18 mouse cellular contexts compared by ENCODE assay signal in the genomic region with DNA sequence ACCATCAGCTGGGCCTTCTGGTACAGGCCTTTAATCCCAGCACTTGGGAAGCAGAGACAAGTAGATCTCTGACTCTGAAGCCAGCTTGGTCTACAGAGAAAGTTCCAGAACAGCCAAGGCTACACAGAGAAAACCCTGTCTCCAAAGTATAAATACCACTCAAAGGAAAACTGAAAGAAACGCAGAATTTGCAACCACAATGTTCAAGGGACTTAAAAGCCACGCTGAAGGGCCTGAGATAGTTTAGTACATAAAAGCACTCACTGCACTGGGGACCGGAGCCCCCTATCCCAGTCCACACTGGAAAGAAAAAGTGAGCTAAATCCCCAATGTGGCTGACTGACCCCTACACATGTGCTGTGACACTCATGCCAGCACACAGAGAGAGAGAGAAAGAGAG. TPM values are rescaled to one million over a fixed set of nuclear protein-coding genes. Genes with fewer than 3 reads are reported as not detected.
A peak's percentile ranks its signal among the peaks of the same experiment; 100 is the strongest.
DNase-seq lines count a peak whose midpoint lies in the region; ATAC-seq and TF ChIP-seq lines count a peak whose summit lies in the region.
"Had no signal": no experiment of that assay in that cellular context is flagged by ENCODE, and none has a peak within 500 bp of the region (broad histone marks: within the 10 kb centered on the region; RNA-seq: fewer than 3 reads in every experiment).

No protein-coding gene starts in this region.

- ATAC-seq in heart, postnatal 0 days (ENCODE audit: insufficient read depth, low read depth), result no peak
- ATAC-seq in heart, embryonic 11.5 days (replicated peaks; ENCODE audit: insufficient number of reproducible peaks, low FRiP score, low TSS enrichment), result no peak
- no peak for ATAC-seq in hindbrain, embryonic 16.5 days
- ATAC-seq: forebrain, embryonic 16.5 days had no signal

- no peaks in the 10 kb centered on the region for H3K36me3 ChIP-seq in heart, postnatal 0 days (replicated peaks; ENCODE audit: control insufficient read depth, insufficient read depth, low read length)
- no peaks in the 10 kb centered on the region for H3K36me3 ChIP-seq in heart, embryonic 11.5 days (ENCODE audit: control insufficient read depth, insufficient read depth, low read length)
- no peaks in the 10 kb centered on the region for H3K36me3 ChIP-seq in hindbrain, embryonic 16.5 days (ENCODE audit: control insufficient read depth, insufficient read depth, low read length)
- H3K36me3 ChIP-seq: embryonic facial prominence, embryonic 12.5 days; hindbrain, embryonic 15.5 days had no signal

- no peaks in the 10 kb centered on the region for H3K27me3 ChIP-seq in heart, postnatal 0 days (ENCODE audit: control insufficient read depth, insufficient read depth, low read length)
- no peaks in the 10 kb centered on the region for H3K27me3 ChIP-seq in heart, embryonic 11.5 days (ENCODE audit: control insufficient read depth, insufficient read depth, low read length)
- H3K27me3 ChIP-seq in cerebellum, adult 2 months (ENCODE audit: control insufficient read depth, insufficient read depth, low read length), result no peaks in the 10 kb centered on the region; the same call in 1 of the 2 replicates
- 0 out of 2 replicates have a peak, but pooled peaks cover 2% of the 10 kb centered on the region for H3K27me3 ChIP-seq in hindbrain, embryonic 16.5 days (replicated peaks; ENCODE audit: control insufficient read depth, insufficient read depth, low read length)

- no peak for TF ChIP-seq EP300 in heart, postnatal 0 days (IDR thresholded peaks at IDR 0.05; ENCODE audit: low read depth)

- TF ChIP-seq POLR2A in cerebellum, adult 2 months (IDR thresholded peaks at IDR 0.05; ENCODE audit: borderline replicate concordance, insufficient read depth, low read length), result no peak

- TF ChIP-seq CTCF in heart, postnatal 0 days (IDR thresholded peaks at IDR 0.05; ENCODE audit: low read depth), result no peak
- TF ChIP-seq CTCF in cerebellum, adult 2 months (IDR thresholded peaks at IDR 0.05; ENCODE audit: borderline replicate concordance, insufficient read depth, low read depth, low read length), result no peak

- H3K4me3 ChIP-seq in heart, postnatal 0 days (ENCODE audit: low read depth, low read length), result no peak overlapping the region
- H3K4me3 ChIP-seq in heart, embryonic 11.5 days (ENCODE audit: low read depth, low read length), result no peak overlapping the region
- no peak overlapping the region for H3K4me3 ChIP-seq in brown adipose tissue, adult 24 weeks (ENCODE audit: insufficient read depth, low read depth, low read length)
- no peak overlapping the region for H3K4me3 ChIP-seq in cerebellum, adult 2 months (replicated peaks; ENCODE audit: insufficient read depth, low read depth, low read length)
- no peak overlapping the region for H3K4me3 ChIP-seq in hindbrain, embryonic 16.5 days (ENCODE audit: low read length)
- H3K4me3 ChIP-seq: embryonic facial prominence, embryonic 12.5 days; hindbrain, embryonic 15.5 days had no signal

- no peak for DNase-seq in heart, postnatal 0 days (ENCODE audit: low spot score)
- DNase-seq in A20 (ENCODE audit: low read depth, low spot score), result peak; percentile 55
- peak; percentile 43 for DNase-seq in CD4-positive, CD25-positive, alpha-beta regulatory T cell, adult 2 months (ENCODE audit: low read depth, low spot score)
- no peak for DNase-seq in cerebellum, adult 2 months
- DNase-seq: adrenal gland, adult 8-10 months; adrenal gland, postnatal 36 days; cerebellum, adult 11 months; cerebellum, adult 9-10 months; cerebellum, postnatal 25 days; gastrocnemius, postnatal 10 days; heart, postnatal 36 days; kidney, adult 11 months had no signal

- H3K27ac ChIP-seq in heart, postnatal 0 days (ENCODE audit: low read depth), result no peak overlapping the region
- no peak overlapping the region; the same call in 1 of the 2 replicates for H3K27ac ChIP-seq in heart, embryonic 11.5 days (ENCODE audit: low read depth, low read length)
- 0 out of 2 replicates have a peak overlapping the region, but pooled peaks have one; percentile 32 for H3K27ac ChIP-seq in brown adipose tissue, adult 24 weeks (replicated peaks; ENCODE audit: low read depth, low read length)
- H3K27ac ChIP-seq in cerebellum, adult 2 months (ENCODE audit: insufficient read depth, low read length), result no peak overlapping the region
- no peak overlapping the region for H3K27ac ChIP-seq in hindbrain, embryonic 16.5 days (ENCODE audit: low read depth, low read length)
- H3K27ac ChIP-seq: embryonic facial prominence, embryonic 12.5 days; hindbrain, embryonic 15.5 days had no signal

- 81% methylated on average over 3 of the region's 3 CpGs for WGBS in heart, postnatal 0 days
- 80% methylated on average over 3 of the region's 3 CpGs for WGBS in heart, embryonic 11.5 days (ENCODE audit: insufficient replicate concordance)
- 92% methylated on average over 3 of the region's 3 CpGs for WGBS in cerebellum, adult 2 months
- WGBS in hindbrain, embryonic 16.5 days, result 84% methylated on average over 3 of the region's 3 CpGs

- peaks cover 22% of the 10 kb centered on the region for H3K4me1 ChIP-seq in heart, postnatal 0 days (ENCODE audit: control insufficient read depth, insufficient read depth)
- peaks cover 9% of the 10 kb centered on the region; the same call in 1 of the 2 replicates for H3K4me1 ChIP-seq in heart, embryonic 11.5 days (ENCODE audit: control insufficient read depth, insufficient read depth, low read length)
- peaks cover 43% of the 10 kb centered on the region for H3K4me1 ChIP-seq in brown adipose tissue, adult 24 weeks (ENCODE audit: control insufficient read depth, insufficient read depth, insufficient read length, low read length)
- no peaks in the 10 kb centered on the region for H3K4me1 ChIP-seq in cerebellum, adult 2 months (ENCODE audit: control insufficient read depth, insufficient read depth, low read length)
- peaks cover 10% of the 10 kb centered on the region for H3K4me1 ChIP-seq in hindbrain, embryonic 16.5 days (ENCODE audit: control insufficient read depth, insufficient read depth, low read depth, low read length)
- H3K4me1 ChIP-seq: embryonic facial prominence, embryonic 12.5 days had no signal

- no peaks in the 10 kb centered on the region for H3K9me3 ChIP-seq in heart, postnatal 0 days (replicated peaks; ENCODE audit: control insufficient read depth, low read length)
- no peaks in the 10 kb centered on the region for H3K9me3 ChIP-seq in heart, embryonic 11.5 days (replicated peaks; ENCODE audit: control insufficient read depth, low read length)
- no peaks in the 10 kb centered on the region for H3K9me3 ChIP-seq in hindbrain, embryonic 16.5 days (ENCODE audit: control insufficient read depth, low read length)
- H3K9me3 ChIP-seq: embryonic facial prominence, embryonic 12.5 days; hindbrain, embryonic 15.5 days had no signal

- H3K9ac ChIP-seq in heart, postnatal 0 days (replicated peaks; ENCODE audit: low read depth, low read length), result no peak overlapping the region
- no peak overlapping the region for H3K9ac ChIP-seq in heart, embryonic 11.5 days (ENCODE audit: low read depth, low read length)
- no peak overlapping the region for H3K9ac ChIP-seq in hindbrain, embryonic 16.5 days (ENCODE audit: low read depth, low read length)
- H3K9ac ChIP-seq: embryonic facial prominence, embryonic 12.5 days; hindbrain, embryonic 15.5 days had no signal

- H3K4me2 ChIP-seq in heart, postnatal 0 days (ENCODE audit: low read depth, low read length), result peak overlapping the region; percentile 10; the same call in 1 of the 2 replicates
- no peak overlapping the region for H3K4me2 ChIP-seq in heart, embryonic 11.5 days
- no peak overlapping the region for H3K4me2 ChIP-seq in hindbrain, embryonic 16.5 days (ENCODE audit: low read length)
- H3K4me2 ChIP-seq: embryonic facial prominence, embryonic 12.5 days; hindbrain, embryonic 15.5 days had no signal

RNA-seq across cellular contexts. Expression of a gene that starts 4.6 kb away (rescaled TPM):
- total RNA-seq in heart, postnatal 0 days (2014; rRNA removed; ENCODE audit: low replicate concordance), result 51.4 and 59.5 TPM in 2 replicates
- polyA plus RNA-seq in heart, postnatal 0 days (2015; fragmentation: Nextera tagmentation; extraction: Ambion mirVana), result 24.2 and 26.5 TPM in 2 replicates
- 31.3 and 33.6 TPM in 2 replicates for polyA plus RNA-seq in heart, embryonic 11.5 days (2014; fragmentation: Nextera tagmentation; extraction: Ambion mirVana)
- polyA plus RNA-seq in brown adipose tissue, adult 24 weeks (2012; ENCODE audit: insufficient read depth, insufficient read length, missing spikeins), result 33.6 and 35.0 TPM in 2 replicates
- 6.6 and 6.7 TPM in 2 replicates for polyA plus RNA-seq in cerebellum, adult 2 months (2012; rRNA removed)
- 9.1 and 9.6 TPM in 2 replicates for polyA plus RNA-seq in hindbrain, embryonic 16.5 days (2015; fragmentation: Nextera tagmentation; extraction: Ambion mirVana)

Comparison
In these comparisons a context has a peak if more than half of its experiments do, and no peak if none do; other contexts are left out.
1. DNase-seq: peak in A20 (single experiment) and CD4-positive, CD25-positive, alpha-beta regulatory T cell, adult 2 months (single experiment); none in heart, postnatal 0 days (single experiment) and cerebellum, adult 2 months (0 of 2).